Comparison of ENCODE assay signal across 11 mouse cellular contexts in the genomic region with DNA sequence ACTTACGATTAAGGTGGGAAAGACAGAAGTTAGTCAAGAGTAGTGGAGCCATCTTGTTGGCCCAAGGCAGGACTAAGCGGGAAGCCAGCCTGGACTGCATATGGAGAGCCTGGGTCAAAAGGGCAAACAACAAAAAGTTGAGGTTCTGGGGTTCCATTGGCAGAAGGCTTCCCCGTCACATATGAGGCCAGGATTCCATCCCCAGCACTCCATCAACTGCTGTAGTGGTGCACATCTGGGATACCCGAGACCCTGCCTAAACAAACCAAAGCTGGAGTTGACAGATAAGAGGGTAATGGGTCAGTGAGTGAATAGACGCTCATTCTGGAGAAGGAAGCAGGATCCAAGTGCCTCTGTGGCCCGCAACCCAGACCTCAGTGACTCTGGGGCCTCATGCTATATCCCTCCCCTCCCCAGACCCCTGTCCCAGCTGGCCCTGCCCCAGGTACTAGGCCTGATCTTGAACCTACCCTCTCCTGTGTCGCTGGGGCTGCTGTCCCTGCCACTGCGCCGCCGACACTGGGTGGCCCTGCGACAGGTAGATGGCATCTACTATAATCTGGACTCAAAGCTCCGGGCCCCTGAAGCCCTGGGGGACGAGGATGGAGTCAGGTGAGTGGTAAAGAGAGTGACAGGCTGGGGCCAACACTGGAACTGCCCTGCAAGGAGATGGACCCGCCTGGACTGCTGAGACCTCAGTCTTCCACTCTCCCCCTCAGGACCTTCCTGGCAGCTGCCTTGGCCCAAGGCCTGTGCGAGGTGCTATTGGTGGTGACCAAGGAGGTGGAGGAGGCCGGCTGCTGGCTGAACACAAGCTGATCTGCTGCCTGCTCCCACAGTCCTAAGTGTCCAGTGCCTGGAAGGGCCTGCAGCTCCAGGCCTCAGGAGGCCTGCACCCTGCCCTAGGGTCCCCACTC. TPM values are rescaled to one million over a fixed set of nuclear protein-coding genes. Genes with fewer than 3 reads are reported as not detected.
DNase-seq lines count a peak whose midpoint lies in the region; ATAC-seq and TF ChIP-seq lines count a peak whose summit lies in the region.
"Had no signal": no experiment of that assay in that cellular context is flagged by ENCODE, and none has a peak within 500 bp of the region (broad histone marks: within the 10 kb centered on the region; RNA-seq: fewer than 3 reads in every experiment).

No protein-coding gene starts in this region.

- no peaks in the 10 kb centered on the region for H3K27me3 ChIP-seq in lung, embryonic 14.5 days (ENCODE audit: insufficient read depth, low read length)
- H3K27me3 ChIP-seq in embryonic facial prominence, embryonic 10.5 days (replicated peaks; ENCODE audit: low read depth, poor library complexity, severe bottlenecking): peaks cover 32% of the 10 kb centered on the region
- H3K27me3 ChIP-seq in limb, embryonic 15.5 days: peaks cover 19% of the 10 kb centered on the region

- intact Hi-C loops in gastrocnemius, postnatal 14 days (cut with DNase I; ENCODE audit: low total_unique reads): loop anchor here (10.0 kb wide), 1 partner anchor 206 kb away; the partner anchor contains the start of gene Gm15517

- DNase-seq in gastrocnemius, postnatal 10 days: peak; percentile 11
- no peak for DNase-seq in gastrocnemius, postnatal 14 days
- peak; percentile 47 for DNase-seq in lung, embryonic 14.5 days
- no peak for DNase-seq in lung, postnatal 10 days
- no peak for DNase-seq in embryonic facial prominence, embryonic 10.5 days (ENCODE audit: low spot score)
- DNase-seq in retina, embryonic 14.5 days (ENCODE audit: low spot score): no peak
- DNase-seq: thymus, postnatal 36 days had no signal

- H3K36me3 ChIP-seq in lung, embryonic 14.5 days (ENCODE audit: insufficient read depth): no peaks in the 10 kb centered on the region
- peaks cover 3% of the 10 kb centered on the region; the same call in 1 of the 2 replicates for H3K36me3 ChIP-seq in embryonic facial prominence, embryonic 10.5 days (replicated peaks)
- peaks cover 9% of the 10 kb centered on the region; the same call in 1 of the 2 replicates for H3K36me3 ChIP-seq in limb, embryonic 15.5 days

- H3K27ac ChIP-seq in lung, embryonic 14.5 days (ENCODE audit: low read depth): peak overlapping the region; percentile 82
- H3K27ac ChIP-seq in embryonic facial prominence, embryonic 10.5 days (replicated peaks): peak overlapping the region; percentile 15; the same call in 1 of the 2 replicates
- peak overlapping the region; percentile 60 for H3K27ac ChIP-seq in limb, embryonic 15.5 days

- peaks cover 23% of the 10 kb centered on the region for H3K4me1 ChIP-seq in lung, embryonic 14.5 days (ENCODE audit: insufficient read depth)
- peaks cover 76% of the 10 kb centered on the region for H3K4me1 ChIP-seq in embryonic facial prominence, embryonic 10.5 days
- peaks cover 50% of the 10 kb centered on the region for H3K4me1 ChIP-seq in limb, embryonic 15.5 days

- ATAC-seq in lung, embryonic 14.5 days (ENCODE audit: insufficient read depth): no peak
- no peak for ATAC-seq in limb, embryonic 15.5 days (ENCODE audit: insufficient number of reproducible peaks, low FRiP score, low TSS enrichment, low read depth)
- no peak for ATAC-seq in erythroid progenitor cell, adult 5-6 weeks (replicated peaks; ENCODE audit: low FRiP score, poor library complexity, severe bottlenecking)

- no peak overlapping the region for H3K9ac ChIP-seq in lung, embryonic 14.5 days
- H3K9ac ChIP-seq in limb, embryonic 15.5 days: no peak overlapping the region

- no peak for TF ChIP-seq CTCF in lung, embryonic 14.5 days (IDR thresholded peaks at IDR 0.05; ENCODE audit: low read depth)

- H3K4me2 ChIP-seq in lung, embryonic 14.5 days: no peak overlapping the region
- H3K4me2 ChIP-seq in limb, embryonic 15.5 days: no peak overlapping the region

- no peak overlapping the region for H3K4me3 ChIP-seq in lung, embryonic 14.5 days (ENCODE audit: low read depth, low read length)
- H3K4me3 ChIP-seq in embryonic facial prominence, embryonic 10.5 days: no peak overlapping the region
- no peak overlapping the region for H3K4me3 ChIP-seq in limb, embryonic 15.5 days

- 65% methylated on average over 16 of the region's 16 CpGs for WGBS in lung, embryonic 14.5 days
- 85% methylated on average over 16 of the region's 16 CpGs for WGBS in embryonic facial prominence, embryonic 10.5 days
- 85% methylated on average over 16 of the region's 16 CpGs for WGBS in limb, embryonic 15.5 days

- H3K9me3 ChIP-seq in lung, embryonic 14.5 days (ENCODE audit: low read depth, low read length): no peaks in the 10 kb centered on the region
- no peaks in the 10 kb centered on the region for H3K9me3 ChIP-seq in embryonic facial prominence, embryonic 10.5 days
- H3K9me3 ChIP-seq in limb, embryonic 15.5 days: no peaks in the 10 kb centered on the region

RNA-seq across cellular contexts. Expression of gene Josd2, which starts 3.2 kb away (rescaled TPM):
- 10 to 100 TPM; 61.5 to 68.3 TPM for total RNA-seq in gastrocnemius, postnatal 10 days (2021)
- 10 to 100 TPM; 60.2 to 73.5 TPM for total RNA-seq in gastrocnemius, postnatal 14 days (2021)
- polyA plus RNA-seq in lung, embryonic 14.5 days (2014; fragmentation: Nextera tagmentation; extraction: Ambion mirVana): 82.7 and 87.6 TPM in 2 replicates
- 80.3 and 85.1 TPM in 2 replicates for polyA plus RNA-seq in embryonic facial prominence, embryonic 10.5 days (2016; fragmentation: Nextera tagmentation; extraction: Ambion mirVana)
- polyA plus RNA-seq in limb, embryonic 15.5 days (2015; fragmentation: Nextera tagmentation; extraction: Ambion mirVana): 92.9 and 121 TPM in 2 replicates
- total RNA-seq in erythroid progenitor cell, adult 5-6 weeks (2015; ENCODE audit: low replicate concordance): 130 and 183 TPM in 2 replicates
- total RNA-seq in erythroid progenitor cell, adult 5-6 weeks (2017; ENCODE audit: low replicate concordance): 122 and 124 TPM in 2 replicates

RNA-seq across cellular contexts. Expression of gene Aspdh, which starts 5.8 kb away (rescaled TPM):
- not detected for total RNA-seq in gastrocnemius, postnatal 10 days (2021)
- total RNA-seq in gastrocnemius, postnatal 14 days (2021): not detected
- 0.28 TPM in 1 of 2 replicates, not detected in the other for polyA plus RNA-seq in lung, embryonic 14.5 days (2014; fragmentation: Nextera tagmentation; extraction: Ambion mirVana)
- polyA plus RNA-seq in embryonic facial prominence, embryonic 10.5 days (2016; fragmentation: Nextera tagmentation; extraction: Ambion mirVana): 0.64 TPM in 1 of 2 replicates, not detected in the other
- 0.29 and 0.56 TPM in 2 replicates for polyA plus RNA-seq in limb, embryonic 15.5 days (2015; fragmentation: Nextera tagmentation; extraction: Ambion mirVana)
- total RNA-seq in erythroid progenitor cell, adult 5-6 weeks (2015; ENCODE audit: low replicate concordance): not detected in 2 replicates
- 1.4 TPM in 1 of 2 replicates, not detected in the other for total RNA-seq in erythroid progenitor cell, adult 5-6 weeks (2017; ENCODE audit: low replicate concordance)
- total RNA-seq: megakaryocyte-erythroid progenitor cell, adult 5-6 weeks; neutrophil, adult 5-6 weeks had no signal

RNA-seq across cellular contexts. Expression of gene Emc10, which starts 25.4 kb away (rescaled TPM):
- total RNA-seq in gastrocnemius, postnatal 10 days (2021): 10 to 100 TPM; 50.8 to 52.6 TPM
- total RNA-seq in gastrocnemius, postnatal 14 days (2021): 10 to 100 TPM; 44.1 to 48.8 TPM
- polyA plus RNA-seq in lung, embryonic 14.5 days (2014; fragmentation: Nextera tagmentation; extraction: Ambion mirVana): 122 and 133 TPM in 2 replicates
- 82.7 and 85.8 TPM in 2 replicates for polyA plus RNA-seq in embryonic facial prominence, embryonic 10.5 days (2016; fragmentation: Nextera tagmentation; extraction: Ambion mirVana)
- 103 and 116 TPM in 2 replicates for polyA plus RNA-seq in limb, embryonic 15.5 days (2015; fragmentation: Nextera tagmentation; extraction: Ambion mirVana)
- 81.7 and 90.1 TPM in 2 replicates for total RNA-seq in erythroid progenitor cell, adult 5-6 weeks (2015; ENCODE audit: low replicate concordance)
- 43.7 and 56.1 TPM in 2 replicates for total RNA-seq in erythroid progenitor cell, adult 5-6 weeks (2017; ENCODE audit: low replicate concordance)

RNA-seq across cellular contexts. Expression of gene Fam71e1, which starts 25.4 kb away (rescaled TPM):
- 1 to 10 TPM; 4.3 to 5.7 TPM for total RNA-seq in gastrocnemius, postnatal 10 days (2021)
- 1 to 10 TPM; 3.8 to 4.7 TPM for total RNA-seq in gastrocnemius, postnatal 14 days (2021)
- 9.1 and 11.3 TPM in 2 replicates for polyA plus RNA-seq in lung, embryonic 14.5 days (2014; fragmentation: Nextera tagmentation; extraction: Ambion mirVana)
- 13.5 and 14.4 TPM in 2 replicates for polyA plus RNA-seq in embryonic facial prominence, embryonic 10.5 days (2016; fragmentation: Nextera tagmentation; extraction: Ambion mirVana)
- 9.7 and 12.8 TPM in 2 replicates for polyA plus RNA-seq in limb, embryonic 15.5 days (2015; fragmentation: Nextera tagmentation; extraction: Ambion mirVana)
- not detected in 2 replicates for total RNA-seq in erythroid progenitor cell, adult 5-6 weeks (2015; ENCODE audit: low replicate concordance)
- total RNA-seq in erythroid progenitor cell, adult 5-6 weeks (2017; ENCODE audit: low replicate concordance): not detected in 2 replicates

RNA-seq across cellular contexts. Expression of gene Lrrc4b, which starts 42.1 kb away (rescaled TPM):
- total RNA-seq in gastrocnemius, postnatal 10 days (2021): 1 to 10 TPM; 1.9 to 2.5 TPM
- 1 to 10 TPM in 1 of 2 experiments, under 1 TPM in 1; 0.51 to 1.3 TPM for total RNA-seq in gastrocnemius, postnatal 14 days (2021)
- polyA plus RNA-seq in lung, embryonic 14.5 days (2014; fragmentation: Nextera tagmentation; extraction: Ambion mirVana): 1.5 TPM in 2 replicates
- 0.68 and 1.1 TPM in 2 replicates for polyA plus RNA-seq in embryonic facial prominence, embryonic 10.5 days (2016; fragmentation: Nextera tagmentation; extraction: Ambion mirVana)
- polyA plus RNA-seq in limb, embryonic 15.5 days (2015; fragmentation: Nextera tagmentation; extraction: Ambion mirVana): 0.55 and 0.87 TPM in 2 replicates
- total RNA-seq in erythroid progenitor cell, adult 5-6 weeks (2015; ENCODE audit: low replicate concordance): not detected in 2 replicates
- not detected in 2 replicates for total RNA-seq in erythroid progenitor cell, adult 5-6 weeks (2017; ENCODE audit: low replicate concordance)
- total RNA-seq: megakaryocyte-erythroid progenitor cell, adult 5-6 weeks; neutrophil, adult 5-6 weeks had no signal

Comparison
In these comparisons a context has a peak if more than half of its experiments do, and no peak if none do; other contexts are left out.
1. DNase-seq: peak in gastrocnemius, postnatal 10 days (single experiment) and lung, embryonic 14.5 days (single experiment); none in gastrocnemius, postnatal 14 days (single experiment), lung, postnatal 10 days (single experiment), embryonic facial prominence, embryonic 10.5 days (single experiment) and retina, embryonic 14.5 days (single experiment).
2. H3K27ac ChIP-seq: peak in every context shown above with its lines; median percentile 82 in lung, embryonic 14.5 days; 60 in limb, embryonic 15.5 days; 15 in embryonic facial prominence, embryonic 10.5 days.